In the genomic region with DNA sequence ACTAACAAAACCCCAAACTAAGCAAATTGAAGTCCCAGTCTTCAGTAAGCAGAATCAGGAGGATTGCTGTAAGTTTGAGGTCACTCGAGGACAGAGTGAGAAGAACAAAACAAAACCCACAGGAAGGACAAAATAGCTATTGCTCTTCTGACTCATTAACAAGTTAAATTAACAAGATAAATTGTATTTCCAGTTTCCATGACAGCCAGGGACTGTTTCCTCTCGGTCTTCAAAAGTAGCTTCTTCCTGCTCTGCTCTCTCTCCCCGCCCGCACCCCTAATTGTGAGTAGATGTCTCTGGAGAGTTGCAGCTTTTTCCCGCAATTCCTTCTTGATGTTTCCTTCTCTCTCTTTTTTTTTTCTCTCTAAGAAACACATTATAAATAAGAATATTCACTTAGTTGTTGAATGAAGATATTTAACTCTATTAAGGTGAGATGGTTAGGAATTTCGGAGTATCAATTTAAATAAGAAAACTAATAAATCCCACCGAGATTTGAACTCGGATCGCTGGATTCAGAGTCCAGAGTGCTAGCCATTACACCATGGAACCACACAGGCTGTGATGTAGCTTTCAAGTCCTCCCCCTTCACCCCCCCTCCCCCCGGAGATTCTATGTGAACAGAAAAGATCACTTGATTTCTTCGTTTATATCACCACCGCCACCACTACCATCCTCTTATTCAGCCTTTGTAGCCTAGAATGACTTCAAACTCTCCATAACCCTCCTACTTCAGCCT, we compare ENCODE assay signal across 8 mouse cellular contexts. TPM values are rescaled to one million over a fixed set of nuclear protein-coding genes. Genes with fewer than 3 reads are reported as not detected.
A peak's percentile ranks its signal among the peaks of the same experiment; 100 is the strongest.
DNase-seq lines count a peak whose midpoint lies in the region; ATAC-seq and TF ChIP-seq lines count a peak whose summit lies in the region.

No protein-coding gene starts in this region.

- TF ChIP-seq POLR2A in thymus, adult 2 months (IDR thresholded peaks at IDR 0.05; ENCODE audit: control insufficient read depth, extremely low read depth, insufficient read depth, low read length, poor library complexity), result no peak

- peaks cover 13% of the 10 kb centered on the region; the same call in 1 of the 2 replicates for H3K4me1 ChIP-seq in heart, embryonic 10.5 days
- H3K4me1 ChIP-seq in G1E (ENCODE audit: insufficient read depth, low read depth, low read length), result peaks cover 32% of the 10 kb centered on the region
- peaks cover 12% of the 10 kb centered on the region for H3K4me1 ChIP-seq in forebrain, embryonic 16.5 days (replicated peaks; ENCODE audit: control insufficient read depth, insufficient read depth, low read length)
- H3K4me1 ChIP-seq in liver, embryonic 16.5 days (ENCODE audit: control insufficient read depth, low read depth, low read length), result peaks cover 5% of the 10 kb centered on the region
- no peaks in the 10 kb centered on the region for H3K4me1 ChIP-seq in stomach, postnatal 0 days (replicated peaks; ENCODE audit: control insufficient read depth, insufficient read depth)
- H3K4me1 ChIP-seq in thymus, adult 2 months (replicated peaks; ENCODE audit: control insufficient read depth, insufficient read depth, low read length), result peaks cover 9% of the 10 kb centered on the region; the same call in 1 of the 2 replicates

- no peak for ATAC-seq in G1E (ENCODE audit: extremely low read depth, insufficient number of reproducible peaks, low FRiP score, poor library complexity, severe bottlenecking)
- ATAC-seq in forebrain, embryonic 16.5 days, result no peak
- ATAC-seq in liver, embryonic 16.5 days (ENCODE audit: low read depth), result no peak
- ATAC-seq in stomach, postnatal 0 days (ENCODE audit: low FRiP score, low TSS enrichment), result no peak

- no peak overlapping the region for H3K9ac ChIP-seq in forebrain, embryonic 16.5 days (replicated peaks; ENCODE audit: low read depth, low read length)
- H3K9ac ChIP-seq in liver, embryonic 16.5 days (ENCODE audit: low read depth, low read length), result no peak overlapping the region
- H3K9ac ChIP-seq in stomach, postnatal 0 days (ENCODE audit: low read length), result no peak overlapping the region

- peaks cover 48% of the 10 kb centered on the region for H3K27me3 ChIP-seq in heart, embryonic 10.5 days (ENCODE audit: insufficient read depth, poor library complexity, severe bottlenecking)
- peaks cover 55% of the 10 kb centered on the region for H3K27me3 ChIP-seq in G1E (ENCODE audit: insufficient read depth, low read length)
- peaks cover 60% of the 10 kb centered on the region for H3K27me3 ChIP-seq in forebrain, embryonic 16.5 days (replicated peaks; ENCODE audit: control insufficient read depth, insufficient read depth, low read length)
- H3K27me3 ChIP-seq in liver, embryonic 16.5 days (ENCODE audit: control insufficient read depth, insufficient read depth, low read depth, low read length), result peaks cover 65% of the 10 kb centered on the region
- peaks cover 17% of the 10 kb centered on the region; the same call in 1 of the 2 replicates for H3K27me3 ChIP-seq in stomach, postnatal 0 days (ENCODE audit: control insufficient read depth, insufficient read depth, low read length)
- H3K27me3 ChIP-seq in thymus, adult 2 months (ENCODE audit: control insufficient read depth, insufficient read depth, low read length), result peaks cover 15% of the 10 kb centered on the region

- no peaks in the 10 kb centered on the region for H3K9me3 ChIP-seq in heart, embryonic 10.5 days
- peaks cover 3% of the 10 kb centered on the region for H3K9me3 ChIP-seq in G1E (replicated peaks)
- no peaks in the 10 kb centered on the region; the same call in 1 of the 2 replicates for H3K9me3 ChIP-seq in forebrain, embryonic 16.5 days (ENCODE audit: control insufficient read depth, low read length)
- H3K9me3 ChIP-seq in liver, embryonic 16.5 days (replicated peaks; ENCODE audit: control insufficient read depth, low read length), result no peaks in the 10 kb centered on the region
- 0 out of 2 replicates have a peak, but pooled peaks cover under 1% of the 10 kb centered on the region for H3K9me3 ChIP-seq in stomach, postnatal 0 days (ENCODE audit: control insufficient read depth, low read length)

- no peak overlapping the region for H3K27ac ChIP-seq in heart, embryonic 10.5 days
- H3K27ac ChIP-seq in forebrain, embryonic 16.5 days (ENCODE audit: low read length), result no peak overlapping the region
- no peak overlapping the region for H3K27ac ChIP-seq in liver, embryonic 16.5 days (ENCODE audit: low read length)
- H3K27ac ChIP-seq in stomach, postnatal 0 days (replicated peaks), result no peak overlapping the region
- H3K27ac ChIP-seq in thymus, adult 2 months (ENCODE audit: control insufficient read depth, insufficient read depth, low read length), result no peak overlapping the region

- no peaks in the 10 kb centered on the region for H3K36me3 ChIP-seq in heart, embryonic 10.5 days
- H3K36me3 ChIP-seq in G1E (replicated peaks), result no peaks in the 10 kb centered on the region
- no peaks in the 10 kb centered on the region for H3K36me3 ChIP-seq in forebrain, embryonic 16.5 days (ENCODE audit: control insufficient read depth, insufficient read depth)
- no peaks in the 10 kb centered on the region for H3K36me3 ChIP-seq in liver, embryonic 16.5 days (ENCODE audit: control insufficient read depth, insufficient read depth)
- H3K36me3 ChIP-seq in stomach, postnatal 0 days (ENCODE audit: control insufficient read depth, insufficient read depth, low read length), result no peaks in the 10 kb centered on the region
- H3K36me3 ChIP-seq in thymus, adult 2 months (ENCODE audit: control insufficient read depth, insufficient read depth, low read length), result no peaks in the 10 kb centered on the region

- 1% methylated on average over 12 of the region's 12 CpGs for WGBS in heart, embryonic 10.5 days
- 1% methylated on average over 12 of the region's 12 CpGs for WGBS in forebrain, embryonic 16.5 days
- WGBS in liver, embryonic 16.5 days (ENCODE audit: insufficient replicate concordance), result 3% methylated on average over 12 of the region's 12 CpGs
- 9% methylated on average over 12 of the region's 12 CpGs for WGBS in stomach, postnatal 0 days
- WGBS in thymus, adult 2 months, result 6% methylated on average over 12 of the region's 12 CpGs

- no peak for TF ChIP-seq CTCF in G1E (IDR thresholded peaks at IDR 0.05; ENCODE audit: low read depth, low read length)
- no peak for TF ChIP-seq CTCF in stomach, postnatal 0 days (IDR thresholded peaks at IDR 0.05; ENCODE audit: low read depth)
- TF ChIP-seq CTCF in thymus, adult 2 months (IDR thresholded peaks at IDR 0.05; ENCODE audit: borderline replicate concordance, control insufficient read depth, extremely low read depth, insufficient read depth, low read length, poor library complexity), result no peak

- H3K4me2 ChIP-seq in forebrain, embryonic 16.5 days (ENCODE audit: low read length), result peak overlapping the region; percentile 16; the same call in 1 of the 2 replicates
- H3K4me2 ChIP-seq in liver, embryonic 16.5 days (ENCODE audit: low read depth, low read length), result peak overlapping the region; percentile 67
- no peak overlapping the region; the same call in none of the 2 replicates for H3K4me2 ChIP-seq in stomach, postnatal 0 days (replicated peaks; ENCODE audit: low read depth)

- H3K4me3 ChIP-seq in heart, embryonic 10.5 days, result peak overlapping the region; percentile 65
- H3K4me3 ChIP-seq in G1E (ENCODE audit: low read depth, low read length), result peak overlapping the region; percentile 66; the same call in 1 of the 2 replicates
- no peak overlapping the region for H3K4me3 ChIP-seq in forebrain, embryonic 16.5 days (replicated peaks; ENCODE audit: low read length)
- peak overlapping the region; percentile 47 for H3K4me3 ChIP-seq in liver, embryonic 16.5 days (ENCODE audit: low read depth, low read length)
- peak overlapping the region; percentile 25; the same call in 1 of the 2 replicates for H3K4me3 ChIP-seq in stomach, postnatal 0 days (ENCODE audit: low read depth, low read length)
- no peak overlapping the region for H3K4me3 ChIP-seq in thymus, adult 2 months (ENCODE audit: control insufficient read depth, insufficient read depth, low read length)

- TF ChIP-seq EP300 in stomach, postnatal 0 days (optimal IDR thresholded peaks at IDR 0.05), result no peak

- peak; percentile 89 for DNase-seq in heart, embryonic 10.5 days (ENCODE audit: low spot score)
- DNase-seq in heart, adult 9 months (ENCODE audit: low spot score in 2 of 2), result no peak
- no peak for DNase-seq in G1E (ENCODE audit: low spot score)
- no peak for DNase-seq in stomach, postnatal 0 days (ENCODE audit: low spot score)
- DNase-seq in thymus, adult 2 months, result no peak
- DNase-seq in right cerebral cortex, postnatal 14 days, result no peak

RNA-seq across cellular contexts. Expression of a gene that starts 13.3 kb away (rescaled TPM):
- polyA plus RNA-seq in heart, embryonic 10.5 days (2016; fragmentation: Nextera tagmentation; extraction: Ambion mirVana), result 0.30 and 0.33 TPM in 2 replicates
- total RNA-seq in G1E (2014; fragmentation: Nextera tagmentation) (not detected in 2 replicates), G1E (2017) (0.22 and 0.23 TPM in 2 replicates)
- polyA plus RNA-seq in G1E (2012), result 0.03 and 0.04 TPM in 2 replicates
- 0.19 TPM in 1 of 2 replicates, not detected in the other for polyA plus RNA-seq in forebrain, embryonic 16.5 days (2015; fragmentation: Nextera tagmentation; extraction: Ambion mirVana)
- polyA plus RNA-seq in liver, embryonic 16.5 days (2015; fragmentation: Nextera tagmentation; extraction: Ambion mirVana), result 0.54 and 0.72 TPM in 2 replicates
- 0.51 and 0.65 TPM in 2 replicates for polyA plus RNA-seq in stomach, postnatal 0 days (2015; fragmentation: Nextera tagmentation; extraction: Ambion mirVana)
- polyA plus RNA-seq in thymus, adult 2 months (2012; rRNA removed), result 640 and 1,004 TPM in 2 replicates

RNA-seq across cellular contexts. Expression of a gene that starts 15.3 kb away (rescaled TPM):
- polyA plus RNA-seq in heart, embryonic 10.5 days (2016; fragmentation: Nextera tagmentation; extraction: Ambion mirVana), result 0.09 TPM in 1 of 2 replicates, not detected in the other
- total RNA-seq in G1E (2014; fragmentation: Nextera tagmentation), result not detected in 2 replicates
- not detected in 2 replicates for total RNA-seq in G1E (2017)
- not detected in 2 replicates for polyA plus RNA-seq in G1E (2012)
- polyA plus RNA-seq in forebrain, embryonic 16.5 days (2015; fragmentation: Nextera tagmentation; extraction: Ambion mirVana), result not detected in 2 replicates
- polyA plus RNA-seq in liver, embryonic 16.5 days (2015; fragmentation: Nextera tagmentation; extraction: Ambion mirVana), result not detected in 2 replicates
- 0.05 TPM in 1 of 2 replicates, not detected in the other for polyA plus RNA-seq in stomach, postnatal 0 days (2015; fragmentation: Nextera tagmentation; extraction: Ambion mirVana)
- 0.08 and 0.23 TPM in 2 replicates for polyA plus RNA-seq in thymus, adult 2 months (2012; rRNA removed)

RNA-seq across cellular contexts. Expression of a gene that starts 39.1 kb away (rescaled TPM):
- 3.5 and 4.5 TPM in 2 replicates for polyA plus RNA-seq in heart, embryonic 10.5 days (2016; fragmentation: Nextera tagmentation; extraction: Ambion mirVana)
- total RNA-seq in G1E (2014; fragmentation: Nextera tagmentation), result 177 and 303 TPM in 2 replicates
- 2,043 and 4,016 TPM in 2 replicates for total RNA-seq in G1E (2017)
- polyA plus RNA-seq in G1E (2012), result 5,681 and 9,617 TPM in 2 replicates
- polyA plus RNA-seq in forebrain, embryonic 16.5 days (2015; fragmentation: Nextera tagmentation; extraction: Ambion mirVana), result not detected in 2 replicates
- 13.7 and 18.8 TPM in 2 replicates for polyA plus RNA-seq in liver, embryonic 16.5 days (2015; fragmentation: Nextera tagmentation; extraction: Ambion mirVana)
- polyA plus RNA-seq in stomach, postnatal 0 days (2015; fragmentation: Nextera tagmentation; extraction: Ambion mirVana), result 2.1 TPM in 1 of 2 replicates, not detected in the other
- 248 and 460 TPM in 2 replicates for polyA plus RNA-seq in thymus, adult 2 months (2012; rRNA removed)

RNA-seq across cellular contexts. Expression of a gene that starts 39.4 kb away (rescaled TPM):
- 3.1 and 6.4 TPM in 2 replicates for polyA plus RNA-seq in heart, embryonic 10.5 days (2016; fragmentation: Nextera tagmentation; extraction: Ambion mirVana)
- total RNA-seq in G1E (2014; fragmentation: Nextera tagmentation) (229 and 286 TPM in 2 replicates), G1E (2017) (1,693 and 2,296 TPM in 2 replicates)
- polyA plus RNA-seq in G1E (2012), result 11.8 and 30.4 TPM in 2 replicates
- 3.3 TPM in 1 of 2 replicates, not detected in the other for polyA plus RNA-seq in forebrain, embryonic 16.5 days (2015; fragmentation: Nextera tagmentation; extraction: Ambion mirVana)
- 2.9 and 4.7 TPM in 2 replicates for polyA plus RNA-seq in liver, embryonic 16.5 days (2015; fragmentation: Nextera tagmentation; extraction: Ambion mirVana)
- polyA plus RNA-seq in stomach, postnatal 0 days (2015; fragmentation: Nextera tagmentation; extraction: Ambion mirVana), result 0.35 and 0.99 TPM in 2 replicates
- polyA plus RNA-seq in thymus, adult 2 months (2012; rRNA removed), result 322 and 402 TPM in 2 replicates

RNA-seq across cellular contexts. Expression of a gene that starts 44.9 kb away (rescaled TPM):
- 10.6 and 21.8 TPM in 2 replicates for polyA plus RNA-seq in heart, embryonic 10.5 days (2016; fragmentation: Nextera tagmentation; extraction: Ambion mirVana)
- 26.2 and 52.2 TPM in 2 replicates for total RNA-seq in G1E (2014; fragmentation: Nextera tagmentation)
- total RNA-seq in G1E (2017), result 284 and 309 TPM in 2 replicates
- polyA plus RNA-seq in G1E (2012), result 12.6 and 17.3 TPM in 2 replicates
- 14.0 and 14.5 TPM in 2 replicates for polyA plus RNA-seq in forebrain, embryonic 16.5 days (2015; fragmentation: Nextera tagmentation; extraction: Ambion mirVana)
- polyA plus RNA-seq in liver, embryonic 16.5 days (2015; fragmentation: Nextera tagmentation; extraction: Ambion mirVana), result 47.5 and 58.3 TPM in 2 replicates
- polyA plus RNA-seq in stomach, postnatal 0 days (2015; fragmentation: Nextera tagmentation; extraction: Ambion mirVana), result 5.8 and 5.9 TPM in 2 replicates
- polyA plus RNA-seq in thymus, adult 2 months (2012; rRNA removed), result 33.1 and 38.5 TPM in 2 replicates

Comparison
In these comparisons a context has a peak if more than half of its experiments do, and no peak if none do; other contexts are left out.
1. H3K4me3 ChIP-seq: peak in heart, embryonic 10.5 days (single experiment), G1E (single experiment), liver, embryonic 16.5 days (single experiment) and stomach, postnatal 0 days (single experiment); none in forebrain, embryonic 16.5 days (single experiment) and thymus, adult 2 months (single experiment).
2. RNA of a gene that starts 13.3 kb away (polyA plus RNA-seq): 640 to 1,004 TPM in thymus, adult 2 months; 0.54 to 0.72 TPM in liver, embryonic 16.5 days, 0.51 to 0.65 TPM in stomach, postnatal 0 days, 0.30 to 0.33 TPM in heart, embryonic 10.5 days, 0.19 TPM in forebrain, embryonic 16.5 days and 0.03 to 0.04 TPM in G1E; every median in the first group is over 100 times any median in the second.
3. RNA of a gene that starts 39.1 kb away (polyA plus RNA-seq): 5,681 to 9,617 TPM in G1E; 248 to 460 TPM in thymus, adult 2 months, 13.7 to 18.8 TPM in liver, embryonic 16.5 days, 3.5 to 4.5 TPM in heart, embryonic 10.5 days, not detected in forebrain, embryonic 16.5 days and 2.1 TPM in stomach, postnatal 0 days; every median in the first group is over 10 times any median in the second.